Mouse (Mus musculus): ENCODE results near the gene Lrrc41. TPM values are rescaled to one million over a fixed set of nuclear protein-coding genes. Genes with fewer than 3 reads are reported as not detected.

Lrrc41 gene
- polyA plus RNA-seq (2015; fragmentation: Nextera tagmentation; extraction: Ambion mirVana): 59.8 and 62.6 TPM in 2 replicates

GRCm38 (mm10) chr4:116074861-116075620, at the start of gene Lrrc41, which contains the start of gene Uqcrh:
Gene Lrrc41 (plus strand): TSS chr4:116075269.
Gene Uqcrh (minus strand): TSS chr4:116075071.

GRCm38 (mm10) chr4:116053399-116053961, 21.6 kb upstream of the Lrrc41 start, which contains the start of gene Nsun4:
Gene Nsun4 (minus strand): TSS chr4:116053876.

GRCm38 (mm10) chr4:116123602-116124519, 48.8 kb downstream of the Lrrc41 start, which contains the start of the genes Rad54l and Pomgnt1:
Gene Rad54l (minus strand): TSS chr4:116123690.
Gene Pomgnt1 (plus strand): TSS chr4:116123840.

Other genes with a start within 250 kb of the Lrrc41 start
- gene Mob3c, start 247.2 kb upstream of the Lrrc41 start, polyA plus RNA-seq (2015; fragmentation: Nextera tagmentation; extraction: Ambion mirVana): 4.8 and 7.3 TPM in 2 replicates
- gene Mknk1, start 236.1 kb upstream of the Lrrc41 start, polyA plus RNA-seq (2015; fragmentation: Nextera tagmentation; extraction: Ambion mirVana): 24.3 and 25.2 TPM in 2 replicates
- gene Kncn, start 190.9 kb upstream of the Lrrc41 start, polyA plus RNA-seq (2015; fragmentation: Nextera tagmentation; extraction: Ambion mirVana): 0.36 and 0.41 TPM in 2 replicates
- gene 6430628N08Rik, start 184.6 kb upstream of the Lrrc41 start, polyA plus RNA-seq (2015; fragmentation: Nextera tagmentation; extraction: Ambion mirVana): 0.89 and 1.5 TPM in 2 replicates
- gene Dmbx1, start 135.3 kb upstream of the Lrrc41 start, polyA plus RNA-seq (2015; fragmentation: Nextera tagmentation; extraction: Ambion mirVana): 0.65 and 0.90 TPM in 2 replicates
- 20.8 and 23.0 TPM in 2 replicates for gene Faah, start 57.3 kb upstream of the Lrrc41 start, polyA plus RNA-seq (2015; fragmentation: Nextera tagmentation; extraction: Ambion mirVana)
- gene Nsun4, start 21.4 kb upstream of the Lrrc41 start, polyA plus RNA-seq (2015; fragmentation: Nextera tagmentation; extraction: Ambion mirVana): 10.6 TPM in 2 replicates
- 626 and 669 TPM in 2 replicates for gene Uqcrh, start 198 bp upstream of the Lrrc41 start, polyA plus RNA-seq (2015; fragmentation: Nextera tagmentation; extraction: Ambion mirVana)
- gene Rad54l, start 48.4 kb downstream of the Lrrc41 start, polyA plus RNA-seq (2015; fragmentation: Nextera tagmentation; extraction: Ambion mirVana): 3.0 and 3.4 TPM in 2 replicates
- gene Pomgnt1, start 48.6 kb downstream of the Lrrc41 start, polyA plus RNA-seq (2015; fragmentation: Nextera tagmentation; extraction: Ambion mirVana): 63.2 and 71.4 TPM in 2 replicates
- gene Lurap1, start 76.1 kb downstream of the Lrrc41 start, polyA plus RNA-seq (2015; fragmentation: Nextera tagmentation; extraction: Ambion mirVana): 5.2 and 6.1 TPM in 2 replicates
- 0.43 TPM in 1 of 2 replicates, not detected in the other for gene Tspan1, start 92.3 kb downstream of the Lrrc41 start, polyA plus RNA-seq (2015; fragmentation: Nextera tagmentation; extraction: Ambion mirVana)
- gene 1700042G07Rik, start 98.1 kb downstream of the Lrrc41 start, polyA plus RNA-seq (2015; fragmentation: Nextera tagmentation; extraction: Ambion mirVana): not detected in 2 replicates
- not detected in 2 replicates for gene Gm49337, start 98.1 kb downstream of the Lrrc41 start, polyA plus RNA-seq (2015; fragmentation: Nextera tagmentation; extraction: Ambion mirVana)
- 27.4 and 29.7 TPM in 2 replicates for gene Pik3r3, start 146.3 kb downstream of the Lrrc41 start, polyA plus RNA-seq (2015; fragmentation: Nextera tagmentation; extraction: Ambion mirVana)

Measured in neural tube, postnatal 0 days (tissue).